Mouse (Mus musculus) adrenal gland, adult 18-20 months (tissue): ENCODE measurements around the gene Hoxd13. TPM values are rescaled to one million over a fixed set of nuclear protein-coding genes. Genes with fewer than 3 reads are reported as not detected.

ENCODE experiments used
- DNase-seq, 2 experiments: peaks; one replicate each; pipeline ENCODE4 v3.0.0; 2021 to 2022; ENCODE audit warnings: low spot score in 2 of 2
- total RNA-seq, 2 experiments: library from RNA; stranded (reverse); gene quantifications; 1 replicate in 1 of 2; 2 replicates in 1 of 2; pipeline ENCODE4 v1.2.3; 2021

Hoxd13 gene
- total RNA-seq, 2 experiments from 2014 or later, result not detected

- DNase-seq, result no peak
Measured at GRCm38 (mm10) chr2:74678891-74679595, 10.9 kb downstream of the Hoxd13 start, which contains the start of gene Hoxd11. Gene Hoxd11 (plus strand): TSS chr2:74679557.

GRCm38 (mm10) chr2:74679596-74679971, 11.5 kb downstream of the Hoxd13 start:
- DNase-seq, result no peak

- DNase-seq, result no peak
Measured at GRCm38 (mm10) chr2:74679980-74680379, 11.9 kb downstream of the Hoxd13 start.

- no peak for DNase-seq
Measured at GRCm38 (mm10) chr2:74680561-74681398, 12.7 kb downstream of the Hoxd13 start.

GRCm38 (mm10) chr2:74681594-74682531, 13.8 kb downstream of the Hoxd13 start:
- DNase-seq, result no peak

GRCm38 (mm10) chr2:74682796-74683195, 14.7 kb downstream of the Hoxd13 start:
- DNase-seq, result no peak

- no peak for DNase-seq
Measured at GRCm38 (mm10) chr2:74683471-74683951, 15.4 kb downstream of the Hoxd13 start.

GRCm38 (mm10) chr2:74684106-74684505, 16.0 kb downstream of the Hoxd13 start:
- no peak for DNase-seq

- no peak for DNase-seq
Measured at GRCm38 (mm10) chr2:74685059-74685603, 17.0 kb downstream of the Hoxd13 start.

GRCm38 (mm10) chr2:74686301-74686987, 18.3 kb downstream of the Hoxd13 start:
- DNase-seq, result peak in 1 of 2 experiments; percentile 71

- no peak for DNase-seq
Measured at GRCm38 (mm10) chr2:74686988-74687697, 19.0 kb downstream of the Hoxd13 start.

- no peak for DNase-seq
Measured at GRCm38 (mm10) chr2:74687698-74688555, 19.8 kb downstream of the Hoxd13 start.

GRCm38 (mm10) chr2:74688795-74689573, 20.9 kb downstream of the Hoxd13 start:
- DNase-seq, result no peak

GRCm38 (mm10) chr2:74689574-74690337, 21.6 kb downstream of the Hoxd13 start:
- DNase-seq, result no peak

- no peak for DNase-seq
Measured at GRCm38 (mm10) chr2:74690338-74690716, 22.2 kb downstream of the Hoxd13 start.

- no peak for DNase-seq
Measured at GRCm38 (mm10) chr2:74691022-74691951, 23.2 kb downstream of the Hoxd13 start, which contains the start of gene Hoxd10. Gene Hoxd10 (plus strand): TSS chr2:74691924.
